Mouse (Mus musculus): ENCODE measurements at regions not wholly inside any gene's neighbourhood (a gene's known extent, or its start where the extent isn't known, plus 50 kb on each side); places are given as distances from the start of the nearest gene placed in this dataset.

- TF ChIP-seq MAX (IDR thresholded peaks at IDR 0.05; ENCODE audit: low read depth), result no peak
- TF ChIP-seq POLR2A (IDR thresholded peaks at IDR 0.05; ENCODE audit: insufficient read length, low read depth), result no peak
- no peak for TF ChIP-seq POLR2AphosphoS2 (IDR thresholded peaks at IDR 0.05; ENCODE audit: insufficient read length, low read depth)
- TF ChIP-seq USF1 (IDR thresholded peaks at IDR 0.05; ENCODE audit: low read depth), result no peak
These were observed 75.7 kb upstream of the Jag1 start for GRCm38 (mm10) chr2:137192183-137192582.
